Mouse (Mus musculus) ovary, postnatal 14 days (tissue): ENCODE results near the gene Parvb.
"Not testable (repeated sequence)": the region's sequence is repeated elsewhere in the genome, so short reads cannot be mapped to it uniquely, and the experiment has no call there.

Source experiments
- DNase-seq: peaks from one replicate; pipeline ENCODE4 v3.0.0; 2022; ENCODE audit warnings: low spot score

Gene Parvb

DNA sequence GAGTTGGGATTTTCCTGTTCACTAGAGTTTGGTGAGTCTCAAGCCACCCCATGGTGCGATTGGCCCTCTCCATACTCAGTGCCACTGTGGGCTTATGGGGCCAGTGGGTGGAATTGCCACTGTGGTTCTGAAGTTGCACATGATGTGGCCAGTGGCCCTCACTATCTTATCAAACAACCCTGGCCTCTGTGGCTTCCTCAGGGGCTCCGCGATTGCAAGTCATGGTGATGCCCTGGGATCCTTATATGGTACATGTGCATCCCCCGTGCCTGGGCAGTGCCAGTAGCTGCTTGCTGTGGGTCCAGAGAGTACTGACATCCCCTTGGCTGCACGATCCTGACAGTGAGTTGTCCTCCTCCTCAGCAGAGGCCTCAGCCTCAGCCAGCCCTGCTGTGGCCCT is 25.0 kb downstream of the Parvb start:
- no peak for DNase-seq

DNA sequence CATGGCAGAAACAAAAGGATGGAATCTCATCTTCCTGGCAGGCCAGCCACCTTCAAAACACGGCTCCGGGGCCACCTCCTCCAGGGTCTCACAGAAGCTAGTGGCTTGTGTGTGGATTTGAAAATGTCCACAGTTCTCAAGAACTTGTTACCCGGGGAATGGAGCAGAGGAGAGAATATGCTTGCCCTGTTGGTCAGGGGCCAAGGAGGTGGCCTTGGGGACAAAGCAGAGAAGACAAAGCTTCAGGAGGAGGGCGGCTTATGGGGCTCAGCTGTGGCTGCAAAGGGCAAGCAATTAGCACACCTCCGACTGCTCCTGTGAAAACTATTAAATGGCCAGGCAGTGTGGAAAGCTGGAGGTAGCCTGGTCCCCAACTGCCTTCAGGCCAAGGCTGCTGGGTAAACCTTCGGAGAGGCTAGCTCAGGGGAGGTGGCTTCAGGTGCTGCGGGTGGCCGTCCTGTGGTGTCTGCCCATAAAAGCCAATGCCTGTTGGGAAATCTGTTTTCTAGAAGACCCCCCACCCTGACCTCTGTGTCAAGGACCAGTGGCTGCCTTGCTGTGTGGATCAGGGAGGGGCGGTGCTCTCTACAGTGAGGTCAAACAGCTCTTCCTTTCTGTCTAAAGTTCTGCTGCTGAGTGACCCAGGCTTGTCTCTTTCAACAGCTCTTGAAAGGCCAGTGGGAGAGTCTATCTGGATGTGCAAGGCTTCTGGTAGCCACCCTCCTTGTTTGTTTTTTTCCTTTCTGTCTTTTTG is 26.9 kb downstream of the Parvb start:
- no peak for DNase-seq

DNA sequence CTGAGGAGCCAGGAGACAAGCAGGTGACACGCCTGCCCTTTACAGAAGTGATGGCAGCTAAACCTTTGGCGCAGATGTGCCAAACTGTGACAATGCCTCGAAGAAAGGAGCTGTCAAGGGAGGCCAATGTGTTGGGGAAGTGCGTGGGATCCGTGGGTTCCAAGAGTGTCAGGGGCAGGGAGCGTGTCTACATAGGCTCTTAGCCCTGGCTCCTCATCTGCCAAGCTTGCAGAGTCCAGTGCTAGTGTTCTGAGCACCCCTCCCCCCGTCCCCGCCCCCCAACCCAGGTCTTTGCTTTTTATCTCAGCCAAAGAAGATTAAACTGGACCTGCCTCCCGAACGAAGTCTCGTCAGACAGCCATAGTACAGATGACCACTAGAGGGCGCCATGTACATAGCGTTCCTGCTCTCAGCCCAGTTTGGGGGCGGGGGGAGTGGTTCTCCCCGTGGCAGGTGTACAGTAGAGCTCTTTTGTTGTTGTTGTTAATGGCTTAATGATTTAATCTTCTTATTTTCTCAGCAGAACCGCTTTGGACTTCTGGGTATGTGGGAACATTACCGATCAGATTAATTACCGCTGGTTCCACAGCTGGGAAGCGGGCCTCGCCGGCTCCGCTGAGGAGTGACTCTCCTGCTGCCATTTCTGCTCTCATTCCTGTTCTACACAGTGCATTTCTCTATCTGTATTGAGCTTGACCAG is 28.4 kb downstream of the Parvb start:
- DNase-seq, result peak; percentile 73

DNA sequence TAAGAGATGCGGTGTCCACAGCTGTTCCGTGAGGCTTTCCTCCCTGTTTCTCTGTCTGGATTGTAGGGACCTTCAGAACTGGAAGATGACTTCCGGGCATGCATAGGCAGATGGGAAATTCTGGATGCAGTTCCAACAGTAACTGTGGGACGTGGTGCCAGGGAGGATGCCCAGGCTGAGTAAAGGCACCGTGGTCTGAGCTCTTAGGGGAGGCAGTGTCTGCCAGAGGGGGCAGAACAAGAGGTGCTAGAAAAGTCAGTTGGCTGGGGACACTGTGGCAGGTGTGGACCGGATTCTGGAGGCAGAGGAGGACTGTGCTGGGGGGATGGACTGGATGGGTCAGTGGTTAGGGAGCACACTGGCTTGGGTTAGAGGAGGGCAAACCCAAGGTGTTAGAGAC is 30.8 kb downstream of the Parvb start:
- DNase-seq, result no peak

DNA sequence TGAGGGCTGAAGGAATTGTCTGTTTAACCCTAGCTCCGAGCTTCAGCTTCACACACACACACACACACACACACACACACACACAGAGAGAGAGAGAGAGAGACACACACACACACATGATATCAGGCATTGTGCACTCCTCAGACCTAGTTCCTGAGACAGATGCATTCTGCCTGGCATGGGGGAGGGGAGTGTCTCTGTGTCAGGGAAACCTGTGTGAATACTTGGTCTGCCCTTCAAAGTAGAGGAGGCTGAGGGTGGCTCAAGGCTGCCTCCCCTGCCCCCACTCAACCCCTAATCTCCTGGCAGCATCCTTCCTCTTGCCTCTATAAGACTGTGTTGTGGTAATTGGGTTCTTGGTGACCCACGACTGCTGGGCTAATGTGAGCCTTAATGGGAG is 31.7 kb downstream of the Parvb start:
- no peak for DNase-seq

DNA sequence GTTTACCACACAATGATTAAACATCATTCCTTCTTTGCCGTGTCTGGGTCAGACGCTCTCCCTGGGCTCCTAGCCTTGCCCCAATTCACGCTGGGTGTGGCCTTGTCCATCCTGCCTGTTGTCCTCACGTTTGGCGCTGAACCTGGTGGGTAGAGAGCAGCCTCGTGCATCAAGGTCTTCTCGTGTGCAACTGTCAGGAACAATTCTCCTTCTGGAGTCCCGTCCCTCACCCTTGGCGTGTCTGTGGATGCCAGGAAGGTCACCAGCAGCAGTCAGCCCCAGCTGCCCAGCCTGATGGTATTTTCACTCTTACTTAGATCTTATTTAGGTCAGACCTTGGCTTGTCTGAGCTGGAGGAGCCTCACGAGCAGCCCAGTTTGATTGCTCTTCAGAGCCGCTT is 33.3 kb downstream of the Parvb start:
- no peak for DNase-seq

DNA sequence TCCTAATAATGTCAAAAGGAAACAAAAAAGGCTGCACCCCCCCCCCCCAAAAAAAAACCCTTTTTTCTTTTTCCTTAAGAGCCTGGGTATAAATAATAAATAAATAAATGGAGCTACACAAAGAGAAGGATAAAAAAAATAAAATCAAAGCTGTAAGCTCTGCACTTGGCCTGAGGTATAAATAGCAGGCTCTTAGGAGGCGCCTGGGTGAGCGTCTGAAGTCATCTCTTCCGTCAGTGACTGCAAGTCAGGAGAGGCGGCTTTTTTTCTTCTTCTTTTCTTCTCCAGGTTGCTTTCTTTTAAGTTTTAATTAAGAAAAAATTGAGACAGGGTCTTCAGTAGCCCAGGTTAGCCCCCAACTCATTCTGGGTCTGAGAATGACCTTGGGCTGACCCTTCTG is 34.4 kb downstream of the Parvb start:
- no peak for DNase-seq

DNA sequence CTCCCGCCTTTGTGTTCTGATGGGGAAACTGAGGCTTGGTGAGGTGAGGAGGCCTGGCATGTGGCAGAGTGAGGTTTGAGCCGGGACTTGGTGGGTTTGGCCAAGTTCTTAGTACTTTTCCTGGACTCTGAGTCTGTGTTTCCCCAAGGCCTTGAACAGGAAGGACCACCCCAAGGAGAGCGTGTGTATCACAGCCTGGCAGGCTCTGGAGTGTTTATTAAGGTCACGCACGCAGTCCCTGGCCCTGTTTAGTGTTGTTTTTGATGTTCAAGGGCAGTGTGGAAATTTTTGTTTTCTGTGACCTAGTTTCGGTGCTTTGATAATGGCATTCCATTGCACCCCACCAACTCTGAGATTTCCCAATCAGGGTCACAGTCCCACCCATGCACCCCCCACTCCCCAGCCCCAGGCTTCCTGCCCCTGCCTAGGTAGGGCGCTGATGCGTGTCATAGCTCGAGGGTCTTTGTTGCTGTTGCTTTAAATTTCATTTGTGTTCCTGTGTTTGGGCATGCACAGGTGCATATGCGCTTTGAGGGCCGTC is 35.9 kb downstream of the Parvb start:
- DNase-seq, result no peak

DNA sequence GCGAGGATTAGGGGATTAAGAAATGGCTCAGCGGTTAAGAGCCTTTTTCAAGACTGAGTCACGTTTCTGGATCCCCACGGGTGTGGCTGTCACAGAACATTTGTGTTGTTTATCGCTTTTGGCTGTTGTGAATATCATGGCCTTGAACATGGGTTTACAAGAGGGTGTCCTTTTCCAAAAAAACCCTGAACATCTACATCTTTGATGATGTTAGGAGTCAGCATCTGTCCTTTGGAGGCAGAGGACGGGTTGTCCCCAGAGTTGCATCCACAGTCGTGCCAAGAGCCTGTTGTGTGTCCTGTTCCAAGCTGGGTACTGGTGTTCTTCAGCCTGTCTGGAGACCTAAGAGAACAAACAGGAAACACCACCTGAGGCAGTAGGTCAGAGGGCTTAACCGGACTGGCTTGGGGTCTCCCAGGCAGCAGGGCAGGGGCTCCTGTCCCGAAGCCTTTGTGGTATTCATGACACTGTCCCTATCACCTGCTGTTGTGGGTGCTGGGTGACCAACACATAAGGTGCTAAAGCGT is 37.3 kb downstream of the Parvb start:
- no peak for DNase-seq

DNA sequence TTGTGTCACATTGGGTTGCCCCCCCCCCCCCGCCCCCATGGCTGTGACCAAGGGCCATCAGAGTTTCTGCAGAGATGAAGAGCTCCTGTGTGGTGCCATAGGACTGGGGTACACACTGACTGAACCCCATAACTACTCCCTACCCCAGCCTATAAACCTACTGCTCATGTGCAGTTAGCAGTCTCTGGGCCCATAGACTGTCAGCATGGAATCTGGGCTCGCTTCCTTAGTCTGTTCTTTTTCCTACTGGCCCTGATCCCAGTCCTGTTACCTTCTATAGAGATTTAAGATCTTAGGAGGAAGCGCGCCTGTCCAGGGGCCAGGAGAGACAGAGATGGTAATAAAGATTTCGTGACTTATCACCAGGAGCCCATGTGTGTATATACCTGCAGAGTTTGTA is 38.2 kb downstream of the Parvb start:
- no peak for DNase-seq

DNA sequence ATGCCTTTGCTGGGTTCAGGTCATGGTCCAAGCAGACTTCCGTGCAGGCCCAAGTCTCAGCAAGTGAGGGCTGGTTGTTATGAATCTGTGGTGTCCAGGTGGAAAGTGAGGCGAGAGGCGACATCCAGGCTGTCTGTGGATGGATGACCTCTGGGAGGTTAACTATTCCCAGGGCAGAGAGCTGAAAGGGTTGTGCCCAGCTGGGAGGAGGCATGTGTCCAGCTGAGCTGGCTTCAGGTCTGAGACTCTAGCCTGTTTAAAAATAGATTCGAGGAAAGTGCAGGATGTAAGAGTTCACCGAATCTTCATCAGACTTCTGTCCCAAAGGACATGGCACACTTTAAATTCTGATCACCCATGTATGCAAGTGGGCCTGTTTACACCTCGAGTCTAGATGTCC is 38.6 kb downstream of the Parvb start:
- DNase-seq, result no peak

DNA sequence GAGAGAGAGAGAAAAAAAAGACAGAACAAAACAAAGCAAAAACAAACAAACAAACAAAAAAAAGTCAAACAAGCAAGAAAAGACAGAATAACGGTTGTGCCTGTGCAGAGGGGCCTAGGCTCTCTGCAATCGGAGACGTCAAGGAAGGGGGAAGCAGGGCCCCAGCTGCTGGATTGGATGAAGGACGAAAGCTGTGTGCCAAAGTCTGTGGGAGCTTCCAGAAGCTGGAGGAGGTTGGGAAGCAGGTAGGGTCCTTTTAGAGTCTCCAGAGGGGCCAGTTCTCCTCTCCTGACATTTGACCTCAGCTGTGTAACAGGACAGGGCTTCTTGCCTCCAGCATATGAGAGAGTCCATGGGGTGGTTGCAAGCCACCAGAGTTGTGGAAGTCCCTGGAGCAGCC is 44.2 kb downstream of the Parvb start:
- DNase-seq, result no peak

DNA sequence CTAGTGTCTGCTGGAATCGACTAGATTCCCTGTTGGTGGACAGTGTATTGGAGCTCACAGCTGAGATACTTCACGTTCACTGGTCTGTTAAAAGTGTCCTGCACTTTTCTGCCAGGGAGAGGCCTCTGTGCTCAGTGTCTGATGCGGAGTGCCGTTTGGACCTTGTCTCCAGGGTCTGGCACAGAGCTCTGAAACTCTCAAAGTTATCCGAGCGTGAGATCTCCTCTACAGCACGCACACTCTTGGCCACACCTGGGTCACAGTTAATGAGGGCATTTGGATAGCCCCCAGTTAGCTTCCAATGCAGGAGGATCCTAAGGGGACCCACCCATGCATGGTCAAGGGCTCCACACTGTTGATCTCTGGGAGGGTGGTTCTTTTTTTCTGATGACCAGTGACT is 46.2 kb downstream of the Parvb start:
- DNase-seq, result no peak

DNA sequence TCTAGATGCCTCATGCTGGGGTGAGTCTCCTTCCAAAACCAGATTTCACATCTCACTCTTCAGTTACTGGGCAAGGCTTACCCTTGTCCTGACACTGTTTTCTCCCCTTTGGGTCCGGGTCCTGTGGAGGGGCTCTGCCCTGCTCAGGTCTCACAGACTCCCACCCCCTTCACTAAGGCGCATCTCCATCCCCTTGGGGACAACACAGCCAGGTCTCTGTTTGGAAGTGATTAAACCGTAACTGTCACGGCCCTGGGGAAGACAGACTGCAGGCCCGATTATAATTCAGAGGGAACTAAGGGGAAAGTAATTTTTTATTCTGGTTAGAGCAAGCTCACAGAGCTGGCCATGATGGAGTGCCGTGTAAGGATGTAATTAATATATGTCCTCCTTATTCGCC is 46.8 kb downstream of the Parvb start:
- no peak for DNase-seq

DNA sequence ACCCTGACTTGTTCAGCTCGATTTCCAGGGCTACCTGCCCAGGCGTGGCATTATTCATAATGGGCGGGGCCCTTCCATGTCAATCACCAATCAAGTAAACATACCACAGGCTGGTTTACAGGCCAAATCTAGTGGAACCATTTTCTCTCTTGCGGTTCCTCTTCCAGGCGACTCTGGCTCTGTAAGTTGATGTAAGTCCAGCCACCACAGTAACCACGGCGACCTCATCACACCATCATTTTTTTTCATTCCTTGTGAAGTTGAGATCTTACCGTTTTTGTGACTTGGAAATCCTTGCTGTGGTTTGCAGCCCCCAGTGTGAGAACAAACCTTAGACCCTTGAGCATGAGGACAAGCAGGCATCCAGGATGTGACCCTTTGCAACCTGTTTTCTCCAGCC is 48.5 kb downstream of the Parvb start:
- no peak for DNase-seq

DNA sequence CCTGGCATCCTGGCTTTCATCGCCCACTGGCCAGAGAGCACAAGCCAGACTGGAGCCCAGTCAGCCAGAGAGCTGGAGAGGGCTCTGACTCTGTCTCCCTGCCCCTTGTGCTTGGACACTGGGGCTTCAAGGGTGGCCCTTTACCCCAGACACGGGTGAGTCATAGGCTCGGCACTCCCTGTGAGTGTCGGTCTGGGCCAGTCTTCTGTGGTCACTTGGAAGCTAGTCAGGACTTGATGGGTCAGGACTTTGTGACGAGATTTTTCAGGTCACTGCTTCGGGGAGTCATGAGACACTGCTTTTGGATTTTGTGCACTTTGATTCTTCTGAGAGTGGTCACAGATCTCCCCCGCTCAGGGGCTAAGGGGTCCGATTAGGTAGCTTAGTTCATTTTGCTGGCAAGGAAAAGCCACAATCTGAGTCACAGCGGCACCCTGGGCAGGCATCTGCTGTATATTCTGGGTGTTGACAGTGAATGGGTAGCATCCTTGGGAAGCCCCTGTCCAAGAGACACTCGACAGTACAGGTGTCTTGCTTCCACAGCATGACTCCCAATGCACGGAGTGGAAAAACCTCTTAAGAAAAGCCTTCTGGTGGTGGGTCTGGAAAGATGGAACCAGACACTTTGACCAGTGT is 49.0 kb downstream of the Parvb start:
- DNase-seq, result no peak

DNA sequence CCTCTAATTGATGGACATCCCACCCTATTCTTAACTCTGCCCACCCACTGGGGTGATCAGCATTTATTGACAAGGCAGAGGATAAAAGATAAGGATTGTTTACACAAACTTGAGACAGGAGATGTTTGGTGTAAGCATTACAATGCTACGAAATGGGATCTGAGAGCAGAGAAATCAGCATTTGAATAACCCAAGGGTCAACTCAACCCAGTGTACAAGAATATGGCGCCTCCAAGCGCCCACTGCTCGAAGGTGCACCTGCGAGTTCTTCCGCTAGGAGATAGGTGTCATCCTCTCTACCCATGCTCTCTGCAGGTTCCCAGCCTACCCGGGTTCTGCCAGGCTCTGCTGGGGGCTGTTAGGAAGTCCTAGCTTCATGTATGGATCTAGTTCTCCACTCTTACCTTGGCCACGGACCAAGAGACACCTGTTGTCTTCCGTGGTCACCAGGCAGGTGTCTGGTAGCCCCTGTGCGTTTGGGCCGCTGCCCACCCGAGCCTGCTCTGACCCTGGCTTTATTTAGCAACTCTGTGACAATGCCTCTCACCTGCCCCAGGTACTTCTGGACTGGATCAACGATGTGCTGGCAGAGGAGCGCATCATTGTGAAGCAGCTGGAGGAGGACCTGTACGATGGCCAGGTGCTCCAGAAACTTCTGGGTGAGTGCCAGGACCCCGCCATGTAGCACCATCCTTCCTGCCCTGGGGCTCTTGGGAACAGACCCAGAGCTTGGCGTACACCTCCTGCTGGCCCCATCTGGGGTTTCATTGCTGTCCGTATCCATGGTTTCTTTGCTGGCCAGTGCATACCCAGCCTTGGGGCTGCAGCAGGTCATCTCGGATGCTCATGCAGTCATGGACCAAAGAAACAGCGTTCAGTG is 50.6 kb downstream of the Parvb start:
- DNase-seq, result no peak

DNA sequence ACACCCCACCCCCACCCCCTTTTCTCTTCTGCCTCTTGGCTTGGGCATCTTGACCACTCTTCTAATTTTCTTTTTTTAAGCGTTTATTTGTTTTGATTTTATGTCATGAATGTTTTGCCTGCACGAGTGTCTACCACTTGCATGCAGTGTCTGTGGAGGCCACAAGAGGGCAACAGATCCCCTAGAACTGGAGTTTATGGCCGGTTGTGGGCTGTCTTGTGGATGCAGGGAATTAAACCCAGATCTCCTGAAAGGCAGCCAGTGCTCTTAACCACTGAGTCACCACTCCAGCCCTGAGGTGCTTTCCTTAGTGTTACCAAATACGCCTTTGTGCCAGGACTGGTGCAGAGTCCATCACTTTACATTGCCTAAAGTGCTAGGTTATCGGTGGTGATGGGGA is 52.2 kb downstream of the Parvb start:
- no peak for DNase-seq

DNA sequence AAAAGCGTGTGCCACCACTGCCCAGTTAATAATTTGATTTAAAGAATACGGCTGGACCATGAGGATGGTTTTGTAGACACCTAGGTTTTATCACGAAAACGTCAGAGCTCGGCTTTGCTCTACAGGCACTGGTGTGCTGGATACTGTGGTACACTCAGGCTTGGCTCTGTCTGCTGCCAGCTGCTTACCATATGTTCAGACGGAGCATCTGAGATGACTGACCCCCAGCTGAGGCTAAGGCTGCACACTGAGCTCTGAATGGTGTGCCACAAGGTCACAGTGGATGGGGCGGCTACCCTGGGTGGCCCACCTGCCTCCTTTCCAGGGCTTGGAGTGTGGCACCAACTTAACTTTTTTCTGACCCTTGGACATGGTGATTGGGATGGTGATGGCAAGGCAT is 53.6 kb downstream of the Parvb start:
- no peak for DNase-seq

DNA sequence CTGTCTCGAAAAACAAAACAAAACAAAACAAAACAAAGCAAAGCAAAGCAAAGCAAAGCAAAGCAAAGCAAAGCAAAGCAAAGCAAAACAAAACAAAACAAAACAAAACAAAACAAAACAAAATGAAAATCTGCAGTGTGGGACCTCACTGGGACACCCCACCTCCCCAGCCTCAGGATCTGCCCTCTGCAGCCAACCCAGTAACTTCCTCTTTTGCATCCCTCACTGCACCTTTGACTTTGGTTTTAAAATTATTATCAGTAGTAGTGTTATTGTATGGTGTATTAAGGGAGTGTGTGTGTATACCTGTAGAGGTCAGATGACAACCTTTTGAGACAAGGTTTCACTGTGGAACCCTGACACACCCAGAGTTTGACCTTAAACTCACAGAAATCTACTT is 57.1 kb downstream of the Parvb start:
- not testable (repeated sequence) for DNase-seq

DNA sequence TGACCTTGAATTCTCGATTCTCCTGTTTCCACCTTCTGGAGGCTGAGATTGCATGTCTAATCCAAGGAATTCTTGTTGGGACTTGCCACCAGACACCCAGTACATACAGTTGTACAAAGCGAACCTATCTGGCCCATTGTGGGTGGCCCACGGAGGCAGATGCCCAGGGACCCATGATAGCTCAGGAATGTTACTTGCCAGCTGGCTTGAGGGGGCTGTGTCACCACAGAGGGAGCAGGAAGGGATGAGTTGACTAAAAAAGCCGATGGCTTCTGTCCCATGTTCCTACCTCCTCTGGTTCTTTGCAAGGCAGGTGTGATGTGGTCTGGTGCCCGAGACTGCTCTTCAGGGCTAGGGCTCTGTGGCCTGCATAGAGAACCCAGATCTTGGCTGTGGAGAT is 59.3 kb downstream of the Parvb start:
- DNase-seq, result no peak

DNA sequence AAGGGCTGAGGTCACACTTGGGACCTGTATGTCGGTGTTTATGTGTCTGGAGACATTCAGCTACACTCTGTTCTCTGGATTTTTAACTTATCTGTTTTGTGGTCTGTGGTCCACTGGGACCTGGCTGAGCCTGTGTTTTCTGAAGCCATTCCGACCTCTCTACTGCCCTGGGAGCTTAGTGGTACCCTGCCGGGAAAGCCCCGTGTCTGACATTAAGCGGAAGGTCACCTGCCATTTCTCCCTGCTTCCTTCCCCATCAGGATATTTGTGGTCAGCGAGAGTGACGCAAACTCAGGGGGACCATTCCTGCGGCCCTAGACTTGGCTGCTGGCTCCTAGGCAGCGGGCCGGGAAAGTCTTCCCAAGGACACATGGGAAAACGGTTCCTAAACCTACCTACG is 61.7 kb downstream of the Parvb start:
- DNase-seq, result no peak
